Mouse (Mus musculus) thymus, postnatal 14 days (tissue): ENCODE measurements around the gene Ly6g6c.
A peak's percentile ranks its signal among the peaks of the same experiment; 100 is the strongest.

ENCODE experiments used
- DNase-seq: peaks from one replicate; pipeline ENCODE4 v3.0.0; 2021

Gene Ly6g6c

GRCm38 (mm10) chr17:35085208-35085865 is 20.1 kb downstream of the Ly6g6c start, which contains the start of gene Ly6g6f:
Gene Ly6g6f (minus strand): TSS chr17:35085610.
- DNase-seq: no peak

GRCm38 (mm10) chr17:35088151-35088550 is 23.0 kb downstream of the Ly6g6c start:
- no peak for DNase-seq

GRCm38 (mm10) chr17:35088825-35089644 is 23.8 kb downstream of the Ly6g6c start, which contains the start of gene Abhd16a:
Gene Abhd16a (plus strand): TSS chr17:35089263.
- DNase-seq: peak; percentile 95

DNA sequence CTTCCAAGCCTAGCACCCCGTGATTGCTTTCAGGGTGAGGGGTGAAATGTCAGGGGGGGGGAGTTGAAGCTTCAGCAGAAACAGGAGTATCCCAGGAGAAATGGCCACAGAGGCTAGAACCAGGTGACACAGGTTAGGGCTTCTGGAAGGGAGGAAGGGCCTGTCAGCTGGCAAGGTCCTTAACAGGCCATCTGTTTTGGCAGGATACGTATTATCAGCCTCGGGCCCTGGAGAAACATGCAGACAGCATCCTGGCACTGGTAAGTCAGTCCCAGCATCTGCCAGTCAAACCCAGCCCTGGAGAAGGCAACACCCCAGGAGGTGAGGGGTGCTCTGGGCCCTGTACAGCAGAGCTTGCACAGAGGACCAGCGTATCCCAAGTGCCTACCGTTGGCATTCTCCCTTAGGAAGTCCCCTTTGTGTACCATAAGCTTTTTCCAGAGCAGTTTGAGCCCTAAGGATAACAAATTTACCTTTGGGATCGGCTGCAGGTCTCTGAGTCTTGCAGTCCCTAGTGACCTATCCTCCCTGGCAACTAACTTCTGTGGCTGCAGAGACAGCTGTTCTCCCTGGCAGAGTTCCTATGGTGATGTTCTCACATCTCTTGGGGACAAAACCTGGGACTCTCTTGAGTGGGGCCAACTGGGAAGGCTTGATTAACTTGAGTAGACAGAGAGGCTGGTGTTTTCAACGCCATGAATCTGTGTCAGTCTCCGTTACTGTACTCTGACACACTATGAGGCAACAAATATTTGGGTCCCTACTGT is 25.2 kb downstream of the Ly6g6c start:
- no peak for DNase-seq

DNA sequence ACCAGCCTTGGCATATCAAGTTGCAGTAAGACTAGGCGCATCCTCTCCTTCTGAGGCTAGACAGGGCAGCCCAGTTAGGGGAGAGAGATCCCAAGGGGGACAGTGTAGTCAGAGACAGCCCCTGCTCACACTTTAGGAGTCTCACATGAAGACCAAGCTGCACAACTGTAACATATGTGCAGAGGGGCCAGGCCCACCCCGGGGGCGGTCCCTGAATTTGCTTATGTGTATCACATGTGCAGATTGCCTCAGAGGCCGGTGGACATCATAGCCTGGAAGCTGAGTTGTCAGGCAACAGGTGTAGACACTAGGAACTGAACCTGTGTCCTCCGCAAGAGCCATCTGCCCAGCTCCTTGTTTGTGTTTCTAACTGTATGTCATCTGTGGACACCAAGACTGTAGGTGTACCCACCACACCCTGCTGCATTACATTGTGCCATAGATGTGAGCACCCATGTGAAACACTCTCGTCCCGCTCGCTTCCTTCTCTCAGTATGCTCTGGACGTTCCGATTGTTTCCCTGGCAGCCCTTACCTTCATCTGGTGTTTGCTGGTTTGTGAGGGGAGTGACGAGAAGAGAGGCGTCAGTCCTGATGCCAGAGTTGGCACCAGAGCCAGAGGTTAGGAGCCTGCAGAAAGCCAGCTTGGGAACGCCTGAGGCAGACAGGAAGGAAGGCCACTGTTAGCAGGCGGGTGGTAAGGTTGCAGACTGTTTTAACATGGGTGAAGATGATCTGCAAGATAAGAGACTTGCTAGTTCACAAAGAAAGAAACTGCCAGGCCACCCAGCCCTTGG is 27.4 kb downstream of the Ly6g6c start:
- no peak for DNase-seq

DNA sequence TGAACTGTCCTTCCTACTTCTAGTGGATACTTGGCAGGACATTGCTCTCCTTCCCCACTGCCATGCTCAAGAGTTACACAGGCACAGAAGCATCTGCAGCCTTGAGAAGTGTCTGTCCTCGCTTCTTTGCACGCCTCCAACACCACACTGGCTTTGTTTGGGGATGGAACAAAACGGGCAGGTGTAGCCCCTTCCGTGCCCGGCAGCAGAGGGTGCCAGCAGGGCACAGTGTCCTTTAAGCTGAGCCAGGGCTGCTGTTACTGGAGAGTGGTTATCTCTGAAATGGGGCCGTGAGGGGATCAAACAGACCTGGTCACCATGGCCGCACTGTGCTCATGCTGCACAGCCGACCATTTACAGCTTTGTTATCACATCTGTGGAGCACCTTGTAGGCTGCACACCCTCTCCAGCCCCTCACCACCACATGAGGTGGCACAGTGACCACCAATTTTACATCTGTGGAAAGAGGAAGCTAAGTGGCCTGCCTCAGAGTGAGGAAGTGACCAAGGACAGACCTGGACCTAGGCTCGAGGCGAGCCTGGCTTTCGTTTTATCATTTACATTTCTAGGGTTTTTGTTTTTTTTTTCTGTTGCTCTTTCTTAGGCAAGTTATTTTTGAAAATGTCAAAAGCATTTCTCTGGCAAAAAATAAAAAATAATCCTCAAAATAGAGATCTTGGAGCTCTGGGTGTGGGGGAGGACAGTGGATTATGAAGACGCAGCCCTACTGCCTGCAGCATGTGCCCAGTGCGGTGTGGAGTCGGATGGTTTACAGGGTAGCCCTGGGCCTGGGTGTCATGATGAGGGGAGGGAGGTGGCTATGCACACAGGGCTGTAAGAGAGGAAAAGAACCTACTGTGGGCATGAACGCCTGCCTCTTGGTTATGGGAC is 29.5 kb downstream of the Ly6g6c start:
- no peak for DNase-seq

DNA sequence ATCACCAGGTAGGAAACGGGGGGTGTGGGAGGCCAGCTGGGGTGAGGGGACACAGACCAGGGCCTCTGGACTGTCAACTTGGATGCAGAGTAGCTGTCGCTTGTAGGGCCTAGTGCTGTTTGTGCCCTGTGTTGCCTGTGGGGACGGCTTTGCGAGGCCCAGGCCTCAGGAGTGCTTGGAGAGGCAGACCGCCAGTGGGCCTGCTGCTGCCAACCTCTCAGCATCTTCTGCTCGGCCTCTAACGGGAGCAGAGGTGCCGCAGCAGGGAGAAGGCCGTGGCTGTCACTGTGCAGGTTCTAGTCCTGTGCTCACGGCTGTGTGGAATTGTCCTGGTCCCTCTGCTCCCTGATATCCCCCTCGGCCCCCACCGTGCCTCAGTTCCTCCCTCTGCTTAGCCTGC is 31.4 kb downstream of the Ly6g6c start:
- DNase-seq: no peak

GRCm38 (mm10) chr17:35097164-35097655 is 32.0 kb downstream of the Ly6g6c start:
- DNase-seq: peak; percentile 33

GRCm38 (mm10) chr17:35100196-35100765 is 35.1 kb downstream of the Ly6g6c start:
- DNase-seq: no peak

DNA sequence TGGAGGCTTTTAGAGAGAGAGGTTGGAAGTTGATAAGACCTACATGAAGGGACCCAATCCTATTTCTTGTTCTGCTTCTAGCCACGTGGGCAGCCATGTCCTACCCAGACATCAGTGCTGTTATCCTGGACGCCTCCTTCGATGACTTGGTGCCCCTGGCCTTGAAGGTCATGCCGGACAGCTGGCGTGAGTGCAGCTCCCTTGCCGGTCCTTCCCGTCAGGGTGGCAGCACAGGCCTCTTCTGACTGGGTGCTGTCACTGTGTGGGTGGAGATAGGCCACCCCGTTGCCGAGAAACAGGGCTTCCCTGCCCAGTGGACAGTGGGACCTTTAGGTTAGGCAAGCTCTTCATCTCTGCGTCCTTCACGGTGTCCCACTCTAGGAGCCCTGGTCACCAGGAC is 36.0 kb downstream of the Ly6g6c start:
- DNase-seq: no peak

GRCm38 (mm10) chr17:35102299-35102698 is 37.1 kb downstream of the Ly6g6c start:
- DNase-seq: no peak

GRCm38 (mm10) chr17:35103221-35103690 is 38.1 kb downstream of the Ly6g6c start:
- DNase-seq: no peak

- DNase-seq: no peak
Measured at GRCm38 (mm10) chr17:35104079-35104478, 38.9 kb downstream of the Ly6g6c start.

GRCm38 (mm10) chr17:35104754-35105153 is 39.6 kb downstream of the Ly6g6c start:
- no peak for DNase-seq

DNA sequence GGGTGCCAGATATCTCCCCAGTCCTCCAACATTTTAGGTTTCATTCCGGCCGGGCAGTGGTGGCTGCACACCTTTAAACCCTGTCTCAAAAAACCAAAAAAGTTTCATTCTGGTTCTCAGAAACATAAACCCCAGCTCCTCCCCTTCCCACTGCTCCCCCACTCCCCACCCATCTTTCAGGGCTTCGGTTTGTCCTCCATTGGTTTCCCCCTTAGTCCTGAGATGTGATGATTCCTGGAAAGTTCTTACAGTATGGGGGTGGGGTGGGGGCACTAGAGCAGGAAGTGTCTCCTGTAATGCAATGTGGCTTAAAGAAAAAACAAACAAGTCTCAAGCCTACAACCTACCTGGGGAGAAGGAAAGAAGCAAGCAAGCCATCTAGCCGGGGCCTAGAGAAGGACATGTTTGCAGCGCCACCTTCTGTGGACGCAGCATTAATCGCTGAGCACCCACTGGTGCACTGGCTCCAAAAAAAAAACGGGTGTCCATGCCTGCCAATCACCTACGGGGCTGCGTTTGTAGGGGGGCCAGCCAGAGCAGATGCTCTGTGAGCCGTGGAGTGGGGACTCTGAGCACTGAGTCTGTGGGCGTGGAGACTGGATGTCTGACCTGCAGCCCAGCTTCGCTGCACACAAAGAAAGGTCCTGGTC is 40.7 kb downstream of the Ly6g6c start:
- DNase-seq: peak; percentile 56

- DNase-seq: no peak
Measured at GRCm38 (mm10) chr17:35106522-35106921, 41.3 kb downstream of the Ly6g6c start.

- no peak for DNase-seq
Measured at GRCm38 (mm10) chr17:35108097-35108496, 42.9 kb downstream of the Ly6g6c start, which contains the start of gene Ly6g5c. Gene Ly6g5c (plus strand): TSS chr17:35108279.

- DNase-seq: no peak
Measured at GRCm38 (mm10) chr17:35111774-35112173, 46.6 kb downstream of the Ly6g6c start.

DNA sequence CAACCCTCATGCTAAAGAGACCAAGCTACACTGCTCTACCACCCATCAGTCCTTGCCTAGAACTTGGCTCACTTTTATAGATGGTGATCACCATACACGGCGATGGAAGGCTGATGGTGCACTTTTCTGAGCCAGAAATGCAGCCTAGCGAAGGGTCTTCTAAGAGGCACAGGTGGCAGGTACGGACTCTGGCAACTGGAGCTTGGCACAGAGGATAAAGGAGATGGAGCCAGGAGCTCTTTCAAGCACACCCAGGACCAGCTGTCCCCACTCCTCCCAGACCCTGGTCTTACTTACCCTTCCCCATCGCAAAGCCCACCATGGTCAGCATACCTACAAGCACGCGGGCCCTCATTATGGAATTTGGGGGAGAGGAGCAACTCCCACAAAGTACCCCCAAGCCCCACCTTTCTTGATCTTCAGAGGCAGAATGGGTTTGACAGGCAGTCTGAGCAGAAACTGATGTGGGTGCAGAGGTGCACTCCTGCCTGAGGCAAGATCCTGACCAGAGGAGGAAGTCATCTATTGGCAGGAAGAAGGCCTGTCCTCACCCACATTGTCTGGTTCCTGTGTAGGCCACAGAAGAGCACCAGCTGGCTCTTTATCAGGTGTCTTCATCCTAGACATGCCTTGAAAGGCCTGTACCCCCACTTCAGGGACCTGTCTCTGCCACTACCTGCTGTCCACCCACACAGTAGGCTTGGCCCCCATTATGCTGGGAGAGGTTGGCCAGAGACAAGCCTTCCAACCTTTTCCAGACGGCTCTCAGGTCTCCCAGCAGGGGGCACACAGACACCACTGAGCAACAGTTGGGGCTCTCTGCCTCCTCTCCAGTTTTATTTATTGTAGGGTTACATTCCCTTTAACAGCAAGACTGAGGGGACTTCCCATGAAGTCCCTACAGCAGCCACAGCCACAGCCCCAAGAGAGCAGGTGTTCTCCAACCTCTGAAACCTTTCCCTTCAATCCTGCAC is 50.1 kb downstream of the Ly6g6c start, which contains the start of gene Ly6g5b:
Ly6g5b (minus strand) TSS at position 383 of the 974 bp plus-strand sequence.
- peak; percentile 73 for DNase-seq
